Mouse (Mus musculus): ENCODE data around the gene Ldlrap1.
"Not testable (repeated sequence)": the region's sequence is repeated elsewhere in the genome, so short reads cannot be mapped to it uniquely, and the experiment has no call there.

Ldlrap1 gene

DNA sequence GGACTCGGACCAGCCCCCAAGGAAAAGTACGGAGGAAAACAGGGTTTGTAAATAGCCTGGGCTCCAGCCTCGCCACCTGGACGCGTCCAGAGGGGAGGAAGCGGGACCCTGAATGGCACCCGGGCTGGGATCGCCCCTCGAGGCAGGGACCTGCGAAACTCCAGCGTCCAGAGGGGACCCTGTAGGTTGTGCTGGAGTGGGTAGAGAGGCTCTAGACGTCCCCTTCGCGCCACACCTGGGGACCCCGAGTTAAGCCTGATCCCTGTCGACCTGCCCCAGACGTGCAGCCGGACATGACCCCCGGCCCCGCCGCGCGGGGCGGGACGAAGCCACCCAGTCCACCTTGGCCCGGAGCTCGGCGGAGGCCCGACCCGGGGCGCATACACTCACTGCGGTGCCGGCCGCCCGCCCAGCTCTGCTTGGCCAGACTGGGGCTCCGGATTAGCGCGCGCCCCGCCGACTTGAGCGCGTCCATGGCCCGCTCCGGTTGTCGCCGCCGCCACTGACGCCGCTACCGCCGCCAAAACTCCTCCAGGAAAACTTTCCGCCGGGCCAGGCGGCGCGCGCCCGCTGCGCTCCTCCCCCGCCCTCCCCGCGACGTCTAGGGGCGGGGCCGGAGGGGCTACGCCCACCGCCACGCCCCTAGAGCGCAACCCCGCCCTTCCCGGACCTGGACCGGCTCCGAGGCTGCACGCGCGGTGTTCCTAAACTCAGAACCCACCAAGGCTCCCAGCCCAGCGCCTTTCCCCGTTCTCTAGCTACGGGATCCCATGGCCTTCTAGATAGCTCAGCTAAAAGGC lies at the start of gene Ldlrap1:
Gene Ldlrap1, minus strand, starts transcription at position 599 of the 800 bp plus-strand sequence.
- DNase-seq (ENCODE audit: low spot score in 2 of 2), result peak in 1 of 2 experiments; percentile 40

DNA sequence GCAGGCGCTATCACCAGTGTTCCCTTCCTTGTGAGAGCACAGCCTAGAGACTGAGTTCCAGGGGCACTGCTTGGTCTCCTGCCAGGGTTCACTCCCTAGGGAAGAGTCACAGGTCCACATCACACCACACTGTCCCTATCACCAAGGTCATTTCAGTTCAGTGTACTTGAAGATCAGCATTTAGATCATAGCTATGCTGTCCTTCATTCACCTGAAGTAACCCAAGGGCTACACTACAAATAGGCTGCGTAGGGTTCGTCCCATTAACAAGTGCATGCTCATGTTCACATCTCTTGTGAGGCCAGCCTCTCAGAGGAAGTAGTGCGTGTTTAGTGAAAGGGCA lies 46.4 kb upstream of the Ldlrap1 start:
- no peak for DNase-seq (ENCODE audit: low spot score in 2 of 2)

DNA sequence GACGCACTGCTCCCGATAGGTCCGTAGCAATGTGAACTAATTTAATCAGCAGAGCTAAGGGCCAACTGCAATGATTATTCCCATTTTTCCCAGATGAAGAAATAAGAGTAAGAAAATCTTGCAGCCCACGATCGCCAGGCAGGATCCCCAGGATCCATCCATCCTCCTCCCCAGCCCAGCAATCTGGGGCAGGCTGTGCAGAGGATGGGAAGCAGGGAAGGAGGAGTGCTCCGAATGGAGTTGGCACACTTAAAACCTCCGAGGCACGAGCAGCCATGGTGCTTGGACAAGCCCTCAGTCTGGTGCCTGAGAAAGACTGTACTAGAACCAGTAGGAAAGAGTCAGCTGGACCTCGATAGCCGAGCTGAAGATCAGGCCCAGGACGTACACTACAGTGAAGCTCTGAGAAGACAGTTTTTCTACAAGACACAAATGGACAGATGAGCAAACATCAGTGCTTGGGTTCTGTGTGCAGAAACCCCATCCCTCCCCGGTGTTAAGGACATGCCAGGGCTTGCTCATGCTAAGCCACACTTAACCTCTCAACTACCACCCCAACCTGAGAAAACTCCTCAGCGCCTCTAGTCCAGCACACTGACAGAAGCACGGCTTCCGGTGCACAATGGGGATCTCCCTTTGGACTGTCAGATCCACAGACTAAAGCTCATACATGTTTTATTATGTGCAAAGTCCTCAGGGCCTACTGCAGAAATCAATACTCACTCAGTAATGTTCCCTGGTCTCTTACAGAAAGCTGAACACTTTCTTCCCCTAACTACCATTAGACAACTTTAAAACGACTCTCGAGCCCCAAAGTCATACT lies 45.8 kb upstream of the Ldlrap1 start:
- no peak for DNase-seq (ENCODE audit: low spot score in 2 of 2)

DNA sequence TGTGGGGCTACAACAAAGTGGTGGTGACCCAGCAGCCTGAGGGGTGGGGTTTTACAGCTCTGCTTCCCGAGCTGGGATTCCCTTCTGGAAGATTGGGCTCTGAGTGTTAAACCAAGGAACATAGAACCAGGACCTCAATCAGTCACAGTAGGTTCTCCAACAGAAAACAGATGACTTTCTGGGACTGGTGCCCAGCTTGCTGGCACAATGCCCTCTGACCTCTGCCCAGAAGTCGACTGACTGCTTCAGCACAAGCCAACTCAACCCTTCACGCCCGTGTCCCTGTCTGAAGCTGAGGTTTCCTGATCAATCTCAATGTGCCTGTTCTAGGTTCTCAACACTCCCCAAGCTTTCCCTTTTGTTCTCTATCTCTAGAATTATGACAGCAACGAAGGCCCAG lies 36.9 kb upstream of the Ldlrap1 start:
- DNase-seq (ENCODE audit: low spot score in 2 of 2), result no peak

DNA sequence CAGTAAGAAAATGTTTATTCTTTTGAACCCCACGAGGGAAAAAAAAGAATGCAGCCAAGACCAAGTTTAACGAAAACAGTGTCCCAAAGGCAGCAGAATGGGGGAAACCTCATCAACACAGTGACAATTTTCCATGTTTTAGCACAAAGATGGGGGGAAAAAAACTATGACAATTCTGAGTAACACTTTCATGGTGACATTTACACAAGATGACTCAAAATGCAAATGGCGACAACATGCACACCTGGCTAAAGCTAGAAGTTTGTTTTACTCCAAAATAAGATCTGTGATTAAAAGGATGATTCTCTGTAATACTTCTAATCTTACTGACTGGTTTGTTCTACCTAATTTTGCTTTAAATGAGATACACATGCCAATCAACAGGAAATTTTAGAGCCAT lies 34.9 kb upstream of the Ldlrap1 start:
- DNase-seq (ENCODE audit: low spot score in 2 of 2), result no peak

DNA sequence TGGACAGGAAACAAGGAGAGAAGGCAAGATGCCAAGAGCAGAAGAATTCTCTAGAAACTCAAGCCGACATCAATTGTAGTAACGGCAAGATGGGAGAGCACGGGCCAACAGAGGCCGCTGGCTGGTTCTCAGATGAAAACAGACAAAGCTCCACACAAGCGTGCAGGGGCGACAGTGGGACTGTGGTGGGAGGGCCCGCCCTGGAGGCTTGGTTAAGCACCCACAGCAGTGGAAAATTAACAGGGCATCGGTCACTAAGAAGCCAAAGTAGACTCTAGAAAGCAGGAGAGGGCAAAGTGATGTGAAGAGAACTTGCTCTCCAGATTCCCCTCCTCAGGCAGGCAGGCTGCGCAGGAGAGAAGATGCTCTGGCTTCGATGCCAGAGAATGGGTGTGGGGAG lies 34.3 kb upstream of the Ldlrap1 start:
- DNase-seq (ENCODE audit: low spot score in 2 of 2), result no peak

DNA sequence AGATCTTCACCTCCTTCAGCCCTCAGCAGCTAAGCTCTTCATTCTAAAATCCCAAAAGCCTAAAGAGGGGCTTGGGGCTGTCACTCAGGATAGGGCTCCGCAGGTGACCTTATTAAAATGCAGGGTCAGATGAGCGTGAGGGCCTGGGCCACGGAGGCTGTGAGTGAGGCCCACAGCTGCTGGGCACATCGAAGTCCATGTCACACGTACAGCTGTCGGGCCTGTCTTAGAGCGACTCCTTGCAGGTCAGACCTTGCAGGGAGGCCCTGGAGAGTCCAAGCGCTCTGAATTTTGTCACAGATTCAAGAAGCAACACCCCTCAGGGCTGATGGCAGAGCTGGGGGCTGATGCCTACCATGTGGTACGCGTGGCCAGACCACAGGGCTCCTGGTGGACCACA lies 32.9 kb upstream of the Ldlrap1 start:
- no peak for DNase-seq (ENCODE audit: low spot score in 2 of 2)

DNA sequence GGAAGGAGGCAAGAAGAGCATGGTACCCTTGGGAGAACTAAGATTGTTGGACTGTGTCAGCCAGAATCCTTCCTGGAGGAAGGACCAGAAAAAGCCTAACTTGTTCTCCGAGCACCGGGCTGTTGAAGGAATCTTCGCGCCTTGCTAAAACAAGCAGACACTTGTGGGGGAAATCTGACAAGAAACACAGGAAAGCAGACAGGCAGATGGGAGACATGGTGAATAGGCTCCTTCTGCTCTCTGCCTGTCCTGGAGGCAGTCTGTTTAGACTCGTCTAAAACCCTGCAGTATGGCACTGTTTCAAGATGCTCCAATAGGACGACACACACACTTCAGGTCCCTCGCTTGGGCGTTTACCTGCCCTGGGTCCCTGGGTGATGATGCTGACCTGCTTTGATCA lies 32.3 kb upstream of the Ldlrap1 start:
- peak in 1 of 2 experiments; percentile 29 for DNase-seq (ENCODE audit: low spot score in 2 of 2)

DNA sequence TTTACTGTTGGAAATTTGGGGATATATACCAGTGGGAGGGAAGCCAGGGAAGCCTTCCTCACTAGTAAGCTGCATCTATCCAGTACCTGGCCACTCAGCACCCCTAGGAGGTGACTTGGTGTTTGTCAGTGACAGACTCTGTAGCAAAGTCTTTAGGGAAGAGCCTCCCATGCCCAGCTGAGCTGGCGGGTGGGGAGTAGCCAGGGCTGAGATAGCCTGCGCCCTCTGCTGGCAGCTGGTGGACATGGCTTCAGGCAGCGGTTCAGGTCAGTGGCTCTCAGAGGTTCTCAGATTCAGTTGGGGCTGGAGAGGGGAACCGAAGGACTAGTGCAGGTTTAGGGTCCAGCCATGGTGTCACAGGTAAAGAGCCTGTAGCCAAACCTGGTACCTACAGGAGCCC lies 31.4 kb upstream of the Ldlrap1 start:
- DNase-seq (ENCODE audit: low spot score in 2 of 2), result peak; percentile 45 to 49

DNA sequence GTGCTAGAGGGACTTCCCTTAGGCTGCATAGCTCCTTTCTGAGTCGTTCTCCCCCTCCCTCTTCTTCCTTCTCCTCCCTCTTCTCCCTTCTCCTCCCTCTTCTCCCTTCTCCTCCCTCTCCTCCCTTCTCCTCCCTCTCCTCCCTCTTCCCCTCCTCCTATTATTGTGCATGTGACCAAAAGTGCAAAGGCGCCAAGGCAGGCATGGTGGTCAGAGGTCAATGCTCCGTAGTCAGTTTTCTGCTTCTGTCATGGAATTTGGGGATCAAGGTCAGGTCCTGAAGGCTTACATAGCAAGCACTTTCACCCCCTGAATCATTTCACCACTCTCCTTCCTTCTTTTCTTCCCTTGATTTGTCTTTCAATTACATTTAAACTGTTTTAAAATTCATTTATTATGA lies 31.0 kb upstream of the Ldlrap1 start:
- no peak for DNase-seq (ENCODE audit: low spot score in 2 of 2)

DNA sequence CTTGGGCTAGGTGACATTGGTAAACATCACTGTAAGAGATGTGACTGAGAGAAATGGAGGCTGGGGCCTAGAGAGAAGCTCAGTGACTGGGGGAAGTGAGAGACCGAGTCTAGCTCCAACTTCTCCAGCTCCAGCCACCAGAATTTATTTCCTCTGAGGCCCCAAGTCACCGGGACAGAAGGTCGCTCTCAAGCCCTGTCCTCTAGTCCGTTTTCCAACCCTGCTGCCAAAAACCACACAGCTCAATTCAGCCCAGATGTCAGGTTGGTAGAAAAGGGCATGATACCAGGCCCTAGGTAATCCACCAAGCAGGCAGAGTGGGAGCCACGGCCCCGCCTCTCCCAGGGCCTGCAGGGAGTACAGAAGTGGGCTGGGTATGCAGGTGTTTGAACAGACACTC lies 29.8 kb upstream of the Ldlrap1 start:
- no peak for DNase-seq (ENCODE audit: low spot score in 2 of 2)

DNA sequence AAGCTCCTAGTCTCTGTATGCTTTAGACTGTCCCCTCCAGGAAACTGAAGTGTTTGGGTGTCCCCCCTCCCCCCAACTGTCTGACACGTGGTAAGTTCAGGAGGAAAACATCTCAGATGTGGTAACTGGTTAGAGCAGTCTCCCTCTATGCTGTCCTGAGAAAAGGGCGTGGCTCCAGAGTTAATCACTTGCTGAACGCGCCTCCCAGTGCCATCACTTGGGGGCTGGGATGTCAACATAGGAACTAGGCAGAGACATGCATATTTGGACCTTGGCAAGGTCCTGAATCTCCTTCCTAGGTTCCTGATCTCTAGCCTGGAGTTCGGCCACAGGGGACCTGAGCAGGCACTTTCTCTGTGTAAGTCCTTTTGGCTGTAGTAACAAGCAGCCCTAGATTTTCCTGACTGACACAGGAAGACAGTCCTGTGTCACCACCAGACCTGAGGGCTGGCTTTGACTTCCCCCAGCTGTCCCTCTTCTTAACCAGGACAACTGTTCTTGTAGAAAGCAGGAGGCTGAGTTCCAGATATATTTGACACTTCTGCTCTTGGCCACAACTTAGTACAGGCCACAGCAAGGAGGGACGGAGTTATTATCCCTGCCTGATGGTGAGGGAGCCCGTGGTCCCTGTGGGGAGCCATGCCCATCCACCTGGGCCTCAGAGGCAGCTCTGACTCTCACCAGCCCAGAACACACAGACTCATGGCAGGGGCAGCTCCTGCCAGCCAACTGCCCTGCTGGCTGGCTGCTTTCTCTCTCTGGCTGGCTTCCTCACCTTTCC lies 28.9 kb upstream of the Ldlrap1 start:
- no peak for DNase-seq (ENCODE audit: low spot score in 2 of 2)

DNA sequence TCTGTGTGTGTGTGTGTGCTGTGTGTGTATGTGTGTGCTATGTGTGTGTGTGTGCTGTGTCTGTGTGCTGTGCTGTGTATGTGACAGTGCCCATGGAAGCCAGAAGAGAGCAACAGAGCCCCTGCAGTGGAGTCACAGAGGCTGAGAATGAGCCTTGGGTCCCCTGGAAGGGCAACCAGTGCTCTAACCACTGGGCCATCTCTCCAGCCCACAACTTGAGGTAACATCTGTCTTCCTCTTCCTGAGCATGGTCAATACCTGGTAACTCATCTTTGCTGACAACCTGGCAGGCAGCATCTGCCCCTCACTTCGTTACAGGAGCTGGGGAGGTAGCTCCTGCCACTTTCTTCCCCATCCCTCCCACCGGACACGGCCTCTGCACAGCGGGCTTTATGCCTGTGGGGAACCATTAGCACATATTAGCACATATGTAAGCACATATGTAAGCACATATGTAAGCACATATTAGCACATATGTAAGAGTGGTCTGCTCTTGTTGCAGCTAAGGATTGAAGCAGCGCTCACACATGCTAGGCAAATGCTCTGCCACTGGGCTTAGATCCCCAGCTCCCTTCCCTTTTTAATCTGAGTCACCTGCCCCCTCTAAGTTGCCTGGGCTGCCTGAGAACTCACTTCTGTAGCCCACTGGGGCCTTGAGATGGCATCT lies 28.1 kb upstream of the Ldlrap1 start:
- DNase-seq (ENCODE audit: low spot score in 2 of 2), result no peak

DNA sequence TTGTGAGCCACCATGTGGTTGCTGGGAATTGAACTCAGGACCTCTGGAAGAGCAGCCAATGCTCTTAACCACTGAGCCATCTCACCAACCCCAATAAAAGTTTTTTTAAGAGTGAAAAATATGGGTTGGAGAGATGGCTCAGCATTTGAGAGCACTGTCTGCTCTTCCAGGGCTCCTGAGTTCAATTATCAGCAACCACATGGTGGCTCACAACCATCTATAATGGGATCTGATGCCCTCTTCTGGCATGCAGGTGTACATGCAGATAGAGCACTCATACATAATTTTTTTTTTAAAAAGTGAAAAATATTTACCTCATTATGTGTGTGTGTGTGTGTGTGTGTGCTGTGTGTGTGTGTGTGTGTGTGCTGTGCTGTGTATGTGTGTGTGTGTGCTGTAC lies 27.1 kb upstream of the Ldlrap1 start:
- not testable (repeated sequence) for DNase-seq (ENCODE audit: low spot score in 2 of 2)

DNA sequence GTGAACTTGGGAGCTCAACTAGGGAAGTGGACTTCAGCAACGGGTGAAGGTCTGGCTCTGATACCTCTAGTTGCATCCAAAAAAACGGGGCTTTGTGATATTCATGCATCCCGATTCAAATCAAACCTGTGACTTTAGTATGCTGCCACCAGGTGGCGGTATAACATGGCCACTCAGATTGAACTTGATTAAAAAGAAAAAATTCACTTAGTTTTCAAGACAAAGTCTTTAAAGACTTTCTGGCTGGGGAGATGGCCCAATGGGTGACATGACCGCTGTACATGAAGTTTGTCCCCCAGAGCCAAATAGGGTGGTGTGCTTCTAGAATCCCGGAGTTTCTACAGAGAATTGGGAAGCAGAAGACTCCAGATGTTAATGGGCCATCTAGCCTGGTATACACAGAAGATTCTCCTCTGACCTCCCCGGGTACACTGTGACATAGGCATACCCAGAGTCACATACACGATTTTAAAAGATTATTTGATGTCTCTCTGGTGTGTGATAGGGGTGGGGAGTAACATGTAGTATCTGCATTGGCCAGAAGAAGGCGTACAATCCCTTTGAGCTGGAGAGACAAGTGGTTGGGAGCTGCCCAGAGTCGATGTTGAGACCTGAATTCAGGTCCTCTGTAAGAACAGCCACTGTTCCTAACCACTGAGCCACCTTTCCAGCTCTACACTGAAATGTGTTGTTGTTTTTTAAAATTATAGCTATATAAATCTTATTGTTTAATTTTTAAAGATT lies 25.6 kb upstream of the Ldlrap1 start:
- DNase-seq (ENCODE audit: low spot score in 2 of 2), result peak; percentile 33 to 45

DNA sequence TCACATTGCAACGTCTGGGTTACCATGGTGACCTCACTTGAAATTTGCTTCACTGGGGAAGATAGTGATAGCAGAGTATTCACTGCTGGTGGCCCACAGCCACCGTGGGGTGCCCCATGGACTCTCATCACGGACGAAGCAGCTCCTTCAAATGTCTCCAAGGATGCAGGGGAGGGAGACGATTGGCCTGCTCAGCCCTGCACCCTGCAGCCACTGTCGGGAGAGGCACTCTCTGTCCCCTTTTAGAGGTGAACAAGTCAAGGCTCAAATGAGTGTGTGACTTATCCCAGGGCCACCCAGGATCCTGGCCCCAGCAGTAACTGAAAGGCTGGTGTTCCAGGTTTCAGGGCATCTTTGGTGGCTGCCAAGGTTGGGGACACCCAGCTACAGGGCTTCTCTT lies 23.9 kb upstream of the Ldlrap1 start:
- no peak for DNase-seq (ENCODE audit: low spot score in 2 of 2)

DNA sequence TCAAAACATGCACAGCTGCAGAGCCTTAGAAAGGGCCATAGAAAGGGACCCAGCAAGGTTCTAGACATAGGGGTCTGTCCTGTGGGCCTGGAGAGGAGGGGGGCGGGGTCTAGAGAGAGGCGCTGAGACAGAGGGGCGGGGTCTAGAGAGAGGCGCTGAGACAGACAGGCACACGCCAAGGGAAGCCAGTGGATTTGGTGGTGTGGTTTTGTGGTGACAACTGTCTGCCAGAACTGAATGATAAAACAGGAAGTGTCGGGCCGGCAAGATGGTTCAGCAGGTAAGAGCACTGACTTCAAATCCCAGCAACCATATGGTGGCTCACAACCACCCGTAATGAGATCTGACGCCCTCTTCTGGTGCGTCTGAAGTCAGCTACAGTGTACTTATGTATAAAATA lies 19.1 kb upstream of the Ldlrap1 start:
- DNase-seq (ENCODE audit: low spot score in 2 of 2), result no peak

DNA sequence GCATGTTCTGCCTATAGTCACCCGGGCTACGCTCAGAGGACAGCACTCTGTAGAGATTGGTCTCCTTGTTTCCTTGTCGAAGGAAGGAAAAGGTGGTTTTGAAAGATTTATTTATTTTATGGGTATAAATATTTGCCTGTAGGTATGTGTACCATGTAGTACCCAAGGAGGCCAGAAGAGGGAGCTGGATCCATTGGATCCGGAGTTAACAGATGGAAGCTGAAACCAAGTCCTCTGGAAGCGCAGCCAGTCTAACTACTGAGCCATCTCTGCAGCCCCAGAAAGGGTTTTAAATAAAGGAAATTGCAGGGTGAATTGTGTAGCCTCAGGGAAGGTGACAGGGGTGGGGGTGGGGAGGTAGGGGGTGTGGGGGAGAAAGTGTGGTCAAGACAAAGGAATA lies 16.9 kb upstream of the Ldlrap1 start:
- DNase-seq (ENCODE audit: low spot score in 2 of 2), result no peak

DNA sequence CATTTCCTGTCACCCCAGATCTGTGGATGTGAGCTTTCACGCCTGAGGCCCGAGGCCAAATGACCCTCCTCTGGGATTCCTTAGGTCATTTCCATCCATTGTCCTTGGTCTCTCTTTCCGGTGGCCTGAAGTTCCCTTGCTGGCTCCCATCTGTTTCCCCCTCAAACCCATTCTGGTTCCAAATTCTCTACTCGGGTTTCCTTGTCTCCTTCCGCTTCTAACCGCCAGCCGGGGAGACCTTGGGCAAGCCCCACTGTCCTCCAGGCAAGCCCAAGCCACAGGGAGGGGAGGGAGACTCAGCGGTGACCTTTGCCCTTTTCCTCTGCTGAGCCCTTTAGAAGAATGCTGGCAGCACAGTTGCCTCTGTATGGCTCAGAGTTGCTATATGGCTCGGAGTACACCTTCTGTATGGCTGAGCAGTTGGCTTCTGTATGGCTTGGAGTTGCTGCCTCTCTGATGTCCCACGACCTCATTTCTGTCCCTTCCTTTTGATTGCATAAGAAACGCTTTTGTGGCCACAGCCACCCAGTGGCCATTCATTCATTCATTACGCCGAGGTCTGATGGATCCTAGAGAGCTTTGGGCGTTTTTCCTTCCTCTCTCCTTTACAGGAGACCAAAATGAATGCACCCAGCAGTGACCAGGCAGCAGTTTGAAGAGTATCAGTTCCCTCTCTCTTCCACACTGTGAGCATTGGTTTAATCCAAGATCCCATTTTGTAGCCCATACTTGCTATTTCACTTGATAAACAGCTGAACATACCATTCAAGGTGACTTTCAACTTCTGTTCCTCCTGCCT lies 11.5 kb upstream of the Ldlrap1 start:
- no peak for DNase-seq (ENCODE audit: low spot score in 2 of 2)

DNA sequence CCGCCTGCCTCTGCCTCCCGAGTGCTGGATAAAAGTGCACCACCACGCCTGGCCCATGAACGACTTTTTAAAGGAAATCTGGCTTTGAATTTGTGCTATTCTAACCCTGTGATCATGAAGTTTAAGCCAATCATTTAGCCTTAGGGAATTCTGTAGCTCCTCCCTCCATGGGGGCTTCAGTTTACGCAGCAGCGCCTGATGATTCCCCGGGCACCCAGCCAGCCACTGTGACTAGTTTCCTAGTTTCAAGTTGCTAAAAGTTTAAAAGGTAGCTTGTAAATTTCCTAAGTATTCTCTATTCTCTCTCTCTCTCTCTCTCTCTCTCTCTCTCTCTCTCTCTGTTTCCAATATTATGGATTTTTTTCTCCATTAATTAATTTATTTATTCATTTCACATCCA lies 8.4 kb upstream of the Ldlrap1 start:
- DNase-seq (ENCODE audit: low spot score in 2 of 2), result no peak

Measured in frontal cortex, postnatal 25 days (tissue).